Mouse (Mus musculus) hindbrain, embryonic 16.5 days (tissue): ENCODE results near the gene Prl3d1. TPM values are rescaled to one million over a fixed set of nuclear protein-coding genes. Genes with fewer than 3 reads are reported as not detected.
"Not testable (repeated sequence)": the region's sequence is repeated elsewhere in the genome, so short reads cannot be mapped to it uniquely, and the experiment has no call there.

Experiments
- ATAC-seq: fragments of 200-750 bp; cut with Nextera tagmentation; 2 replicates; pipeline ENCODE4 v1.8.0; 2017; ENCODE audit warnings: moderate TSS enrichment, moderate library complexity
- H3K27ac ChIP-seq: fragments of 300-500 bp; sonication (generic); 2 replicates; pipeline ENCODE4 v1.5.1; 2014; ENCODE audit warnings: low read depth, mild to moderate bottlenecking, control low read depth, low read length, moderate library complexity
- H3K27me3 ChIP-seq: fragments of 300-500 bp; sonication (generic); replicated peaks from 2 replicates; pipeline ENCODE4 v1.6.1; 2014; ENCODE audit warnings: low read length; ENCODE audit not compliant: control insufficient read depth, insufficient read depth
- H3K36me3 ChIP-seq: fragments of 300-500 bp; sonication (generic); 2 replicates; pipeline ENCODE4 v1.6.1; 2014; ENCODE audit warnings: mild to moderate bottlenecking, low read length, moderate library complexity, mixed read lengths; ENCODE audit not compliant: control insufficient read depth, insufficient read depth
- H3K4me1 ChIP-seq: fragments of 300-500 bp; sonication (generic); 2 replicates; pipeline ENCODE4 v1.6.1; 2014; ENCODE audit warnings: low read depth, low read length; ENCODE audit not compliant: control insufficient read depth, insufficient read depth
- H3K4me2 ChIP-seq: fragments of 300-500 bp; sonication (generic); 2 replicates; pipeline ENCODE4 v1.6.1; 2014; ENCODE audit warnings: mild to moderate bottlenecking, low read length, control low read depth, moderate library complexity
- H3K4me3 ChIP-seq: fragments of 300-500 bp; sonication (generic); 2 replicates; pipeline ENCODE4 v1.5.1; 2014; ENCODE audit warnings: mild to moderate bottlenecking, low read length, control low read depth, moderate library complexity
- H3K9ac ChIP-seq: fragments of 300-500 bp; sonication (generic); 2 replicates; pipeline ENCODE4 v1.6.1; 2014; ENCODE audit warnings: low read depth, mild to moderate bottlenecking, control low read depth, low read length, moderate library complexity
- H3K9me3 ChIP-seq: fragments of 300-500 bp; sonication (generic); 2 replicates; pipeline ENCODE4 v1.6.1; 2014; ENCODE audit warnings: mild to moderate bottlenecking, low read length, moderate library complexity; ENCODE audit not compliant: control insufficient read depth
- WGBS: fragments of 180-500 bp; shearing (Covaris S2); extraction: QIAGEN DNeasy Blood & Tissue Kit; methylation state at CpG from one replicate; pipeline ENCODE4 v1.1.7; 2014; 5-methylcytosine and 5-hydroxymethylcytosine counted together
- polyA plus RNA-seq: library from polyadenylated mRNA; unstranded; fragments of >200 nt; fragmentation: Nextera tagmentation; extraction: Ambion mirVana; gene quantifications from 2 replicates; pipeline ENCODE4 v1.2.1, GENCODE M21; 2015

Prl3d1 gene
- polyA plus RNA-seq = not detected in 2 replicates

- not testable (repeated sequence) for H3K9me3 ChIP-seq, H3K4me1 ChIP-seq, H3K4me3 ChIP-seq, H3K4me2 ChIP-seq, ATAC-seq, H3K36me3 ChIP-seq, H3K27me3 ChIP-seq, H3K9ac ChIP-seq, H3K27ac ChIP-seq
- 96% methylated on average over 5 of the region's 5 CpGs for WGBS
Measured at GRCm38 (mm10) chr13:27093890-27094289, at the start of gene Prl3d1. Prl3d1 (plus strand) TSS chr13:27094190.

- no peaks in the 10 kb centered on the region for H3K36me3 ChIP-seq
- no peaks in the 10 kb centered on the region for H3K27me3 ChIP-seq
- no peak within 1 kb of the TSS for H3K4me3 ChIP-seq
- 95% methylated on average over 1 of the region's 1 CpGs for WGBS
- no peaks in the 10 kb centered on the region for H3K9me3 ChIP-seq
- no peak within 1 kb of the TSS for H3K4me2 ChIP-seq
- no peak within 1 kb of the TSS for H3K9ac ChIP-seq
- no peaks in the 10 kb centered on the region for H3K4me1 ChIP-seq
- ATAC-seq = no peak
- no peak within 1 kb of the TSS for H3K27ac ChIP-seq
Measured at GRCm38 (mm10) chr13:27057270-27057669, 36.7 kb upstream of the Prl3d1 start, which contains the start of gene Prl. Prl (plus strand) TSS chr13:27057570.

- no peak overlapping the region for H3K4me2 ChIP-seq
- H3K27ac ChIP-seq = no peak overlapping the region
- no peak overlapping the region for H3K9ac ChIP-seq
- no peaks in the 10 kb centered on the region for H3K4me1 ChIP-seq
- 87% methylated on average over 7 of the region's 7 CpGs for WGBS
- ATAC-seq = no peak
- no peaks in the 10 kb centered on the region for H3K27me3 ChIP-seq
- H3K9me3 ChIP-seq = no peaks in the 10 kb centered on the region
- H3K36me3 ChIP-seq = no peaks in the 10 kb centered on the region
- no peak overlapping the region for H3K4me3 ChIP-seq
Measured at GRCm38 (mm10) chr13:27059177-27059576, 34.8 kb upstream of the Prl3d1 start.

GRCm38 (mm10) chr13:27121398-27121797 lies 27.4 kb downstream of the Prl3d1 start, which contains the start of gene Prl3d2:
Prl3d2 (plus strand) TSS chr13:27121698.
- H3K4me1 ChIP-seq, H3K27me3 ChIP-seq, H3K4me3 ChIP-seq, ATAC-seq, H3K36me3 ChIP-seq, H3K27ac ChIP-seq, H3K9me3 ChIP-seq, H3K4me2 ChIP-seq, H3K9ac ChIP-seq: not testable (repeated sequence)
- 84% methylated on average over 2 of the region's 4 CpGs for WGBS

- H3K9me3 ChIP-seq = no peaks in the 10 kb centered on the region
- H3K4me2 ChIP-seq = no peak overlapping the region
- 66% methylated on average over 1 of the region's 1 CpGs for WGBS
- H3K4me3 ChIP-seq = no peak overlapping the region
- H3K27me3 ChIP-seq = no peaks in the 10 kb centered on the region
- no peaks in the 10 kb centered on the region for H3K4me1 ChIP-seq
- H3K36me3 ChIP-seq = no peaks in the 10 kb centered on the region
- no peak for ATAC-seq
- H3K9ac ChIP-seq = no peak overlapping the region
- H3K27ac ChIP-seq = no peak overlapping the region
Measured at GRCm38 (mm10) chr13:27148264-27148663, 54.3 kb downstream of the Prl3d1 start.

Other genes starting within 250 kb of the Prl3d1 start
- gene Prl, start 36.6 kb upstream of the Prl3d1 start, polyA plus RNA-seq = 0.18 and 0.36 TPM in 2 replicates
- gene Prl3d2, start 27.5 kb downstream of the Prl3d1 start, polyA plus RNA-seq = not detected in 2 replicates
- gene Prl3d3, start 62.6 kb downstream of the Prl3d1 start, polyA plus RNA-seq = not detected in 2 replicates
- not detected in 2 replicates for gene Prl3c1, start 102.5 kb downstream of the Prl3d1 start, polyA plus RNA-seq
- gene Prl3b1, start 147.7 kb downstream of the Prl3d1 start, polyA plus RNA-seq = not detected in 2 replicates
- not detected in 2 replicates for gene Prl3a1, start 165.2 kb downstream of the Prl3d1 start, polyA plus RNA-seq
- not detected in 2 replicates for gene Prl6a1, start 218.4 kb downstream of the Prl3d1 start, polyA plus RNA-seq